Mouse (Mus musculus): ENCODE measurements around the gene Ugdh.
A peak's percentile ranks its signal among the peaks of the same experiment; 100 is the strongest.

Gene Ugdh

GRCm38 (mm10) chr5:65425251-65425650, 10.5 kb downstream of the Ugdh start:
- no peak for DNase-seq

GRCm38 (mm10) chr5:65424215-65424614, 11.5 kb downstream of the Ugdh start:
- DNase-seq = no peak

DNA sequence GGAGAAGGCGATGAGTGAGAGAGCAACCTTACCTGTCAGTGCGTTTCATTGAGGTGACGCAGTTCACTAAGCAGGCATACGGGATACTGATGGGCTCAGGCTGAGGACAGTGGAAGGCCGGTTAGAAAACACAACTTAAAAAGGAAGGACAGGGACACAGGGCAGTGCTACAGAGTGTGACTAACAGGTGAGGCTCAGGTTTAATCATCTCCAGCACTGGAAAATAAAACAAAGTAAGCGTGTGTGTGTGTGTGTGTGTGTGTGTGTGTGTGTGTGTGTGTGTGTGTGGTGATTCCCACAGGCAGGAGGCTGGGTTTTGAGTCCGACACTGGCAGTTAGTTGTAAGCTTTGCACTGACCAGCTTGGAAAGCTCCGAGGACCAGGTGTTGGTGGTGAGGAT, 12.9 kb downstream of the Ugdh start:
- no peak for DNase-seq

DNA sequence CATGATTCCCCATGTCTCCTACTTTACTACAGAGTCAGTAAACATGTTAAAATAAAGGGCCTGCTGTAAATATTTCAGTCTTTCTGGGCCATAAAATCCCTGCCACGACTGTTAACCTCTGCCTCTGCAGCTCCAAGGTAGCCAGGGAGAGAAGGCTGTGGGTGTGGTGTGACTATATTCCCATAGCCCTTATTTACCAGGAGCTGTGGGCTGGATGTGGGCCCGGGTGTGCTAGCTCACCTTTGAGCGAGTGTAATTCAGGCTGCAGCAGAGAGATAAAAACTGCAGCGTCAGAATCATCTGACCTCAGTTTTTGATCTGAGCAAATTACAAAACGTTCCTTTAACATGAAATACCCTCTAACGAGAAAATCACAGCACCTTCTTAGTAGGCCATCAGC, 14.9 kb downstream of the Ugdh start:
- no peak for DNase-seq

DNA sequence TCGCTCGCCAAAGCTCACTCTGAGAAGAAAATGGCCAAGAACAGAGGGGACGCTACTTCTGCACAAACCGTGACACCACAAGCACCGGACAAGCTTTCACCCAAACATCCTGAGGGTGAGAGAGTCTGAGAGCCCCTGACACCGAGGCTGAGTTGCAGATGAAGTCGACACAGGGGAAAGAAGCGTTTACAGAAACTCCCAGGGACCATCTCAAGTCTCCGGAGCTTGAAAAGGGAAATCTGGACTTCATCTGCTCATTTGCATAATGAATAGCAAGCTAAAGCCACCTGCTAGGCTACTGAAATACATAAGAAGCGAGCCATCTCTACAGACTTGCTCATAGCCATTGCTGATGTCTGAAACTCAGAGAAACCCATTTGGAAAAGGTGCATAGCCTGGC, 16.6 kb downstream of the Ugdh start:
- DNase-seq = no peak

DNA sequence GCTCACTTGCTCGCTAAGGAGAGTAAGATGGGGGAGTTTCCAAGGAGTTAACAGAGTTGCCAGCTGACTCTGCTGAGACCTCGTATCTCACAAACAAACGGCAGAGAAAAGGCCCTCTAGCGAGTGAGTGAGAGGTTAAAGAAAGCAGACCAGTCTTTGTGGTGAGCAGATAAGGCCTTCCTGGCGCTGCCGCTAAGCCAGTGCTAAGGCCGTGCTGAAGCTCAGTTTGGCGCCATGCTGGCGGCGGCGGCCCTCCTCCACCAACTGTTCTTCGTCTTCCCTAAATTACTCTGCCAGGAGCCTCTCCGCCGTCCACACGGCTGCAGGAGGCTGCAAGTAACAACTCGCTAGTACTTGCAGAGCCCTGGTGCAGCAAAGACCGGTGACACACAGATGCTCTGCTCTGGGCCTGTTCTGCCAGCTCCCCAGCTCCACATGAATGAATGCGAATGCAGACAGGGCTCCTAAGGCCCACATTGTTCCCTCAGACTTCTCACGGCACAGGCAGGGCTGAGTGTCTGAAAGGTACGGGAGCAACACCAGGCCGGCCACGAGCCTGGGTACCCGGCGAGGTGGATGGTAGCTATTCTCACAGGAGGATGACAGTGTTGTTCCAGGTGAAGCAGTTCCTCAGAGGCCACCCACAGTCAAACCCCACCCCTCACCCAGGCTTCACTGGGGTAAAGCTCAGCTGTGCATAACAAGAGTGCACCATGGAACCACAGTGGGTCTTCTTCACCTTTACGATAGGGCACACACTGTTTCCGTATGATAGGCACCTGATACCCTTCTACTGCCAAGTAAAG, 19.9 kb downstream of the Ugdh start:
- no peak for DNase-seq

GRCm38 (mm10) chr5:65407989-65408388, 27.8 kb downstream of the Ugdh start:
- DNase-seq = no peak

GRCm38 (mm10) chr5:65401251-65401994, 34.3 kb downstream of the Ugdh start:
- DNase-seq = peak; percentile 91

GRCm38 (mm10) chr5:65394425-65394824, 41.3 kb downstream of the Ugdh start:
- no peak for DNase-seq

DNA sequence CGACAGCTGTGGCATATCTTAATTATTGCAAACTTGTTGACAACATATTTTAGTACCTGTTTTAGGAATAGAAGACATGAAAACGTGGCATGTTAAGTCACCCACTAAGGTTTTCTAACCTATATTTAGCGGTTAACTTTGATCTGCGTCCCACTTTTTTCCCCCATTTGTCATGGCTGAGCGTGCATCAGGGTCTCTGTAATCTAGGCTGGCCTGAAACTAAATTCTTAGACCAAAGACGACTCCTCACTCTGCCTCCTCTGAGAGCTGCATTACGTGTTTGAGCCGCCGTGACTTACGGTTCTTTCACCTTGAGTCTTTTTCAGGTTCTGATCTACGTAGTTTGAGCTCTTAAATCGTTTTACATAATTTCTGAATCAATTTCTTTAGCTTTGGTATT, 44.0 kb downstream of the Ugdh start:
- peak; percentile 10 for DNase-seq

- DNase-seq = peak; percentile 99
Measured at GRCm38 (mm10) chr5:65390648-65391644, 44.8 kb downstream of the Ugdh start, which contains the start of the genes Rpl9 and Lias. Gene Rpl9 (minus strand): TSS chr5:65391444. Gene Lias (plus strand): TSS chr5:65391497.

DNA sequence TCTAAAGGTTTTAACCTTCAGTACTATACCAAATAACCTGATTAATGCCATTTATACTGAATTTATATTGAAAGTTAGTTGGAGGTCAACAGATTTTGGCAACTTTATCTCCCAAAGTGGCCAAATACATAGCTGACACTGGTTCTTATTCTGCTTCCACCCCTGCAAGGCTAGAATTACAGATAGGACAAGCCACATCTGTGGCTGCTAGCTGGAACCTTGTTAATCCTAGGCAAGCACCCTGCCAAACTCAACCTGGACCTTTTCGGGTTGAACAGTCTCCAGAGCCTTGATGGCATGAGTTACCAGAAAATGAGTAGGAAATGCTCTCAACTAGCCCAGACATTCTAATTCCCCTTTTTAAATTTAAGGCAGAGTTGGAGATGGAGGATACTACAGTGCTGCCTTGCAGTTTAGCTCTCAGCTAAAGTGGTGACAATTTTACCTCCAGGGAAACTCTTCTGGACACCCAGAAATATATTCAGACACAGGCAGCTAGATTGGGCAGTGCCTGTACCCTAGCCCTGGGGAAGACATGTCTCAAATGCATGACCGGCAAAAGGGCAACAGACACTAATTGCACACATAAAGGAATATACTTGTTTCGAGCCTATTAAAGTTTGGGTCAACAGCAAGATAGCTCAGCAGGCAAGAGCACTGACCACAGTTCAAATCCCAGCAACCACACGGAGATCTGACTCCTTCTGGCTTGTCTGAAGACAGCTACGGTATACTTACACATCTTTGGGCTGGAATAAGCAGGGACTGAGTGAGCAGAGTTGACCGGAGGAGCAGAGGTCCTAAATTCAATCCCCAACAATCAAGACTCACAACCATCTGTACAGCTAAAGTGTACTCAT, 48.5 kb downstream of the Ugdh start:
- DNase-seq = no peak

DNA sequence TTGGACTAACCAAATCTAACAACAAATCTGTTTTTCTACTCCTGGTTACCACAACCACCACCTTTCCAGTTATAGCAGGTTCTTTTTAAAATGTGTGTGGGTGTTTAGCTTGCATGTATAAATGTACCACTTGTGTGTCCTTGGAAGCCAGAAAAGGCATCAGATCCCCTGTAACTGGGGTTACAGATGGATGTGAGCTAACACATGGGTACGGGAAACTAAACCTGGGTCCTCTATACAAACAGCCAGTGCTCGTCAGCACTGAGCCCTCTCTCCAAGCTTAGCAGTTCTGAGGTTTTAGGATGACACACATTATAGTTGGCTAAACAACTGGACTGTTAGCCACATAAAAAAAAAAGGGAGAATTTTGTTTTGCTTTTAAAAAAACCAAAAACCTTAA, 50.0 kb downstream of the Ugdh start:
- DNase-seq = no peak

DNA sequence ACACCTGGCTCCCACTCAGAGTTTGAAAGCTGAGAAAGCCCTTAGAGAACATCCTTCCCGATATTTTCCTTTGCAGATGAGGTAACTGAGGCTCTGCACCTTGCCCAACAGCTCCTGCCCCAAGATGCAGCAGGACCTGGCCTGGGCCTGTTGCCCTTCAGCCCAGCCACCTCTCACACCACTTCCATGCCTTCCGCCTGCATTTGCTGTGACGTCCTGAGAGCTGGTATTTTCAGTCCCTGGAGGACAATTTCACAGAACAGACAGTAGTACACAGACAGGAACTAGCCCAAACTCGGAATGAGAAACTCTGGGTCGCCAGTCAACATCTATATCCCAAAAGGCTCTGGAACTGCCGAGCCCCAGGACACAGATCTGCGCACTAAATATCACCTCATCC, 61.0 kb downstream of the Ugdh start:
- DNase-seq = no peak

DNA sequence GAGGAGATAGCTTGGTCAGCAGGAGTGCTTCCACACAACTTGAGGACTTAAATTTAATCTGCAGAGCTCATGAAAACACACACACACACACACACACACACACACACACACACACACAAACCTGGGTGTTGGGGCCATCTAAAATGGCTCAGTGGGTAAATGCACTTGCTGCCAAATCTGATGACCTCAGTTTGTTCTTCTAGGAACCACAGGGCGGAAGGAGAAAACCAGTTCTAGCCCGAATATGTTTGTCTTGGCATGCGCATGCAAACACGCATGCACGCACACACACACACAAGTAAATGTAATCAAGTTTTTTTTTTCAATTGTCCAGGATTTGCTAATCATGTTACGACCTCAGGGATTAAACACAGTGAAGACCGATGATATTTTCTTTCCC, 64.2 kb downstream of the Ugdh start:
- no peak for DNase-seq

- DNase-seq = no peak
Measured at GRCm38 (mm10) chr5:65367837-65368236, 67.9 kb downstream of the Ugdh start.
